Mouse (Mus musculus) B cell, adult 62 days (primary cell): ENCODE measurements around the gene Zmym2. TPM values are rescaled to one million over a fixed set of nuclear protein-coding genes. Genes with fewer than 3 reads are reported as not detected.

Experiments used
- total RNA-seq: library from RNA; stranded (reverse); gene quantifications from 4 replicates; pipeline ENCODE4 v1.2.4, GENCODE M21; 2023

Gene Zmym2
- total RNA-seq: 120 to 132 TPM (median 124 TPM) in 4 replicates

GRCm38 (mm10) chr14:56886594-56887513, at the start of gene Zmym2:
Zmym2 (plus strand) TSS chr14:56886653.

Other genes starting within 250 kb of the Zmym2 start
- gene Mphosph8, start 218.4 kb upstream of the Zmym2 start, total RNA-seq: 38.1 to 55.4 TPM (median 43.7 TPM) in 4 replicates
- 76.3 to 88.5 TPM (median 82.7 TPM) in 4 replicates for gene Pspc1, start 108.3 kb upstream of the Zmym2 start, total RNA-seq
- gene Zmym5, start 74.9 kb upstream of the Zmym2 start, total RNA-seq: 70.7 to 80.5 TPM (median 78.6 TPM) in 4 replicates
- not detected in 4 replicates for gene Gja3, start 171.4 kb downstream of the Zmym2 start, total RNA-seq
- not detected in 4 replicates for gene Gjb2, start 218.0 kb downstream of the Zmym2 start, total RNA-seq
- gene Gm4491, start 229.2 kb downstream of the Zmym2 start, total RNA-seq: not detected in 4 replicates
- not detected in 4 replicates for gene Gjb6, start 247.0 kb downstream of the Zmym2 start, total RNA-seq